Mouse (Mus musculus) E14TG2a.4 (cell line): Measurements from ENCODE around the gene Cplx3.
A peak's percentile ranks its signal among the peaks of the same experiment; 100 is the strongest.

Experiments
- H3K27me3 ChIP-seq: 2 replicates; pipeline ENCODE4 v1.6.1; 2014; ENCODE audit warnings: low read length, control low read depth; ENCODE audit not compliant: insufficient read depth
- H3K36me3 ChIP-seq: 2 replicates; pipeline ENCODE4 v1.6.1; 2014; ENCODE audit warnings: low read length, control low read depth; ENCODE audit not compliant: insufficient read depth
- H3K4me1 ChIP-seq: replicated peaks from 2 replicates; pipeline ENCODE4 v1.6.1; 2014; ENCODE audit warnings: low read depth, low read length, control low read depth
- H3K4me3 ChIP-seq: replicated peaks from 2 replicates; pipeline ENCODE4 v1.5.1; 2014; ENCODE audit warnings: mild to moderate bottlenecking, low read length
- H3K9me3 ChIP-seq: 2 replicates; pipeline ENCODE4 v1.6.1; 2014; ENCODE audit warnings: low read length, control low read depth
- CTCF ChIP-seq: conservative IDR thresholded peaks from 2 replicates; pipeline ENCODE4 v1.5.1; 2014; ENCODE audit warnings: low read length
- NANOG ChIP-seq: IDR thresholded peaks from 2 replicates; pipeline ENCODE4 v1.6.1; 2014; ENCODE audit warnings: borderline replicate concordance, low read length, mixed read lengths
- POU5F1 ChIP-seq: IDR thresholded peaks from 2 replicates; pipeline ENCODE4 v1.6.1; 2014; ENCODE audit warnings: low read length, borderline replicate concordance

Cplx3 gene

GRCm38 (mm10) chr9:57598851-57599563, 7.1 kb downstream of the Cplx3 start:
- Histone ChIP-seq H3K4me3 (0 out of 2 replicates have a peak overlapping the region, but pooled peaks have one; percentile 14), H3K36me3 (peaks cover 20% of the 10 kb centered on the region), H3K27me3 (peaks cover 19% of the 10 kb centered on the region), H3K4me1 (peaks cover 38% of the 10 kb centered on the region), H3K9me3 (no peaks in the 10 kb centered on the region; the same call in 1 of the 2 replicates)
- no peak for TF ChIP-seq POU5F1
- no peak for TF ChIP-seq CTCF
- no peak for TF ChIP-seq NANOG

GRCm38 (mm10) chr9:57597929-57598382, 8.1 kb downstream of the Cplx3 start:
- H3K36me3 ChIP-seq = peaks cover 31% of the 10 kb centered on the region
- peaks cover 42% of the 10 kb centered on the region for H3K4me1 ChIP-seq
- H3K9me3 ChIP-seq = no peaks in the 10 kb centered on the region
- H3K27me3 ChIP-seq = peaks cover 10% of the 10 kb centered on the region
- H3K4me3 ChIP-seq = no peak overlapping the region
- no peak for TF ChIP-seq NANOG
- no peak for TF ChIP-seq POU5F1
- TF ChIP-seq CTCF = no peak

- H3K27me3 ChIP-seq = peaks cover 6% of the 10 kb centered on the region
- no peaks in the 10 kb centered on the region for H3K9me3 ChIP-seq
- H3K36me3 ChIP-seq = peaks cover 38% of the 10 kb centered on the region
- no peak overlapping the region for H3K4me3 ChIP-seq
- TF ChIP-seq POU5F1 = no peak
- no peak for TF ChIP-seq CTCF
- TF ChIP-seq NANOG = no peak
- peaks cover 48% of the 10 kb centered on the region for H3K4me1 ChIP-seq
Observed at GRCm38 (mm10) chr9:57597265-57597664, 8.8 kb downstream of the Cplx3 start.

- H3K4me1 ChIP-seq = peaks cover 47% of the 10 kb centered on the region
- H3K4me3 ChIP-seq = no peak overlapping the region
- no peak for TF ChIP-seq POU5F1
- no peak for TF ChIP-seq NANOG
- TF ChIP-seq CTCF = no peak
- H3K36me3 ChIP-seq = peaks cover 52% of the 10 kb centered on the region
- no peaks in the 10 kb centered on the region; the same call in 1 of the 2 replicates for H3K27me3 ChIP-seq
- H3K9me3 ChIP-seq = no peaks in the 10 kb centered on the region
Observed at GRCm38 (mm10) chr9:57594174-57594509, 11.9 kb downstream of the Cplx3 start.

- no peaks in the 10 kb centered on the region for H3K9me3 ChIP-seq
- TF ChIP-seq NANOG = no peak
- no peak for TF ChIP-seq POU5F1
- TF ChIP-seq CTCF = no peak
- no peak overlapping the region for H3K4me3 ChIP-seq
- peaks cover 47% of the 10 kb centered on the region for H3K4me1 ChIP-seq
- H3K27me3 ChIP-seq = no peaks in the 10 kb centered on the region; the same call in 1 of the 2 replicates
- peaks cover 52% of the 10 kb centered on the region for H3K36me3 ChIP-seq
Observed at GRCm38 (mm10) chr9:57593454-57594173, 12.5 kb downstream of the Cplx3 start.

GRCm38 (mm10) chr9:57590726-57591125, 15.4 kb downstream of the Cplx3 start:
- Histone ChIP-seq H3K36me3 (peaks cover 72% of the 10 kb centered on the region), H3K27me3 (no peaks in the 10 kb centered on the region; the same call in 1 of the 2 replicates), H3K9me3 (no peaks in the 10 kb centered on the region), H3K4me3 (peak overlapping the region; percentile 91; the same call in 1 of the 2 replicates), H3K4me1 (peaks cover 64% of the 10 kb centered on the region)
- TF ChIP-seq CTCF (no peak), POU5F1 (no peak)

- TF ChIP-seq CTCF = no peak
- no peak for TF ChIP-seq NANOG
- no peak for TF ChIP-seq POU5F1
- Histone ChIP-seq H3K27me3 (no peaks in the 10 kb centered on the region; the same call in 1 of the 2 replicates), H3K9me3 (no peaks in the 10 kb centered on the region), H3K4me1 (peaks cover 57% of the 10 kb centered on the region), H3K4me3 (peak within 1 kb of the TSS; percentile 91), H3K36me3 (peaks cover 71% of the 10 kb centered on the region)
Observed at GRCm38 (mm10) chr9:57589224-57590126, 16.6 kb downstream of the Cplx3 start, which contains the start of gene Ulk3. Ulk3 (plus strand) TSS chr9:57589452.

- peaks cover 79% of the 10 kb centered on the region for H3K36me3 ChIP-seq
- TF ChIP-seq CTCF (no peak), POU5F1 (no peak), NANOG (no peak)
- H3K4me3 ChIP-seq = no peak overlapping the region
- H3K27me3 ChIP-seq = no peaks in the 10 kb centered on the region
- H3K4me1 ChIP-seq = peaks cover 25% of the 10 kb centered on the region
- H3K9me3 ChIP-seq = no peaks in the 10 kb centered on the region
Observed at GRCm38 (mm10) chr9:57584991-57585390, 21.1 kb downstream of the Cplx3 start.
